Mouse (Mus musculus) thymus, postnatal 4 days (tissue): Measurements from ENCODE around the gene 4922502D21Rik.
"Not testable (repeated sequence)": the region's sequence is repeated elsewhere in the genome, so short reads cannot be mapped to it uniquely, and the experiment has no call there.

Experiments
- DNase-seq: peaks from one replicate; pipeline ENCODE4 v3.0.0; 2021

Gene 4922502D21Rik

DNA sequence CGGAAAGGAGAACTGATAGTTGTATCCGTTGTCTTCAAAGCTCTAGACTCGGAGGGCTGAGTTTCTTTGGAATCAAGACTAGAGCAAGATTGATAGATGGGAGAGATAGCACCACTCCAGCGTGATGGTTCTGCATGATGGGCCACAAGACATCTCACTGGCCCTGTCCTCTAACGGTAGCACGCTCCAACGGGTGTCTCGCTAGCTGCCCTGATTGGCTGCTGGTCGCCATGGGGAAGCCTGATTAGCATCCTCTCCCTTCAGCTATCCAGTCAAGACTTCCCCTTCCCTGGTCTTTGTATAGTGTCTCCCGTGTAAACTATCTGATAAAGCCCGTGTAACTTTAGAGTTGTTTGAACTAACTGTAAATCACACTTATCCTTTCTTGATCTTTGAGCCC is at the start of gene 4922502D21Rik:
4922502D21Rik (minus strand) TSS at position 187 of the 400 bp plus-strand sequence.
- no peak for DNase-seq

- no peak for DNase-seq
These were observed 48.9 kb upstream of the 4922502D21Rik start for GRCm38 (mm10) chr6:129380454-129380853.

DNA sequence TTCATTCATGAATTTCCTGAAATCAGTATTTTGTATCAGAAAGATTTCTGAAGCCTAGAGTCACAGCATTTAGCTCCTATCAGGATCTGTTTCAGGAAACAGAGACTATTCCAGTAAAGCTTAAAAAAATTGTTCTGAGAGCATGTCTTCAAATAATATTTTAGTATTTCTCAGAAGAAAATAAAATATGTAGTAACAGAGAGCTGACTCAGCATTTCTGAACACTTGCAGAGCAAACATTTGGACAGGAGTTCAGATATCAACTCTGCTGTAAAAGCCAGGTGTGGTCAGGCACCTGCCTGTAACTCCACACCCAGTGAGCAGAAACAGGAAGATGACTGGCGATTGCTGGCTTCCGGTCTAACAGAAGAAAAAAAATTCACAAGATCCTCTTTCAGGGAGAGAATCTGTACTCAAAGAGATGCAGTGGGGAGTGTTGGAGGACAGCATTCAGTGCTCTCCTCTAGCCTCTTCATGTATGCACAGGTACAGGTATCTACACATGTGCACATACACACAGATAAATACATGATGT is 43.4 kb upstream of the 4922502D21Rik start:
- DNase-seq = no peak

DNA sequence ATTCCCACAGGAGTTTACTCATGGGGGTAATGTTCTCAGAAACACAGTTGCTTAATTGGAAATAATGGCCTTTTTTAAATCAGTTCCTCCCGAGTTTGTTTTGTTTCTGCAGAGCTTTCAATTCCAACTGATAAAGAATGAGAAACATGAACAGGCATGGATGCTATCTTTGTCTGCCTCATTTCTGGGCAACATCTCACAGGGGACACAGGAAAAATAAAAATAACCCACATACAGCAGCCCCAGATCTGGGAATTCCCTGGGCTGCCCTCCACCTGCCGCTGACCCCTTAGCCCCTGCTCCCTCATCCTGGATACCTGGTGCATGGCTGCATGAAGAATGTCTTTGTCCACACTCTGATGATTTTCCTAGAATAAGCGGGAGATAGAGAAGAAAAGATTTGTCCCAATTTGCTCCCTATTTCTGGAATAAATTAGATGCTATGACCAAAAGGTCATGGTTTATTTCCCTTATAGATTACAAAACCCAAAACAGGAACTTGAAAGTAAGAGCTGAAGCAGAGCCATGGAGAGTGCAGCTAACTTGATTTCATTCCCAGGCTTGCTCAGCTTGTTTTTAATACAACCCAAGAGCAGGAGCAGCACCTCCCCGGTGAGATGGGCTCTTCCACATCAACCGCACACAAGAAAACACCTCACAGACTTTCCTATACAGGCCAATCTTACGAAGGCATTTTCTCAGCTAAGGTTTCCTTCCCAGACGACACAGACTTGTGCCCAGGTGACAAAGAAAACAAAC is 38.0 kb upstream of the 4922502D21Rik start:
- no peak for DNase-seq

DNA sequence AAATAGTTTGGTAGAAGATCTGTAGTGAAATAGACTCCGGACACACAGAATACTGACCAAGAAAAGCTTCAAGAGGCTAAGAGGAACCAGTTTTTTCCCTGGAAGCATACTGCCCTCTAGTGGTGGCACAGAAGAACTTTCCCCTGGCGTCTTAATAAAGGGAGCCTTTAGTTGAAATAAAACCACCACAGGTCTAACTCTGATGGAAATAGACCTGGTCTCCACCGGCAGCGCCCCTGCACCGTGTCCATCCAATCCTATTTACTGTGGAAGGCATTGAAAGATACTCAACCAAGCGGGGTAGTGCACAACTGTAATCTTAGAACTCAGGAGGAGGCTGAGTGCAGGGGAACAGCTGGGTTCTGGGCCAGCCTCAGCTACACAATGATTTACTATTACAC is 34.4 kb upstream of the 4922502D21Rik start:
- DNase-seq = peak; percentile 47

GRCm38 (mm10) chr6:129363942-129364341 is 32.3 kb upstream of the 4922502D21Rik start:
- DNase-seq = no peak

- DNase-seq = no peak
These were observed 27.9 kb upstream of the 4922502D21Rik start for GRCm38 (mm10) chr6:129359515-129359914.

- DNase-seq = no peak
These were observed 24.8 kb upstream of the 4922502D21Rik start for GRCm38 (mm10) chr6:129356430-129356829.

- no peak for DNase-seq
These were observed 24.2 kb upstream of the 4922502D21Rik start for GRCm38 (mm10) chr6:129355774-129356173.

DNA sequence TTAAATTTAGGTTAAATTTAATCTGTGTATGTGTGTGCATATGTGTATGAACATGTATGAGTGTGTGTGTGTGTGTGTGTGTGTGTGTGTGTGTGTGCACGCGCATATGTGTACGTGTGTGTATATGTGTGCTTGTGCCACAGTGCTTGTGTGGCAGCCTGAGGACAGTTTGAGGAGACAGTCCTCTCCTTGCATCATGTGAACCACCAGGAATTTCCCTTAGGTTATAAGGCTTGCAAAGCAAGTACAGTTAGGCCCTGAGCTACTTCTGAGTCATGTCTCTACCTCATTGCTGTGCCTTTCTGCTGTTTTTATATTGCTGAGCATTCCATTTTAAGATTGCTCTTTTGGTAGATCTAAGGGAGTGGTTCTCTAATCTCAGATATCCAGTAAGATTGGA is 19.5 kb upstream of the 4922502D21Rik start:
- DNase-seq = no peak

- peak; percentile 29 for DNase-seq
These were observed 18.1 kb upstream of the 4922502D21Rik start for GRCm38 (mm10) chr6:129349524-129350352.

GRCm38 (mm10) chr6:129344408-129344807 is 12.8 kb upstream of the 4922502D21Rik start:
- no peak for DNase-seq

- not testable (repeated sequence) for DNase-seq
These were observed 10.8 kb upstream of the 4922502D21Rik start, which contains the start of gene Clec12a for GRCm38 (mm10) chr6:129342391-129342790. TSS of gene Clec12a (plus strand) at chr6:129342691.

DNA sequence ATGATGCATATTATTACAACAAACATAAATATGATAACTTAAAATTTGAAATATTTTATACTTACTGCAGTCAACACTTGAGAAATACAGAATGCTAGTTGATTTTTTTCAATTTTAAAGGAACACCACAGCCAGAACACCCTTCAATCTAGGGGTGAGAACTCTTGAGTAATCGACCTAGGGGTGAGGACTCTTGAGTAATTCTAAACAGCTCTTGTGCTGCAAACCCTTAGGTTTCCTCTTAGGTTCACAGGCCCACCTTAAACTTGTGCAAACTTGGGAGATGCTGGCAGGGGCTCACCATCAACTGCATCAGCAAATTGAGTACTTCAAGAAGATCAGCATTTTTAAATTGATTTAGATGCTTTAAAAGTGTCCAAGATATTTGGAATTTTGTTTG is 6.2 kb upstream of the 4922502D21Rik start:
- no peak for DNase-seq

DNA sequence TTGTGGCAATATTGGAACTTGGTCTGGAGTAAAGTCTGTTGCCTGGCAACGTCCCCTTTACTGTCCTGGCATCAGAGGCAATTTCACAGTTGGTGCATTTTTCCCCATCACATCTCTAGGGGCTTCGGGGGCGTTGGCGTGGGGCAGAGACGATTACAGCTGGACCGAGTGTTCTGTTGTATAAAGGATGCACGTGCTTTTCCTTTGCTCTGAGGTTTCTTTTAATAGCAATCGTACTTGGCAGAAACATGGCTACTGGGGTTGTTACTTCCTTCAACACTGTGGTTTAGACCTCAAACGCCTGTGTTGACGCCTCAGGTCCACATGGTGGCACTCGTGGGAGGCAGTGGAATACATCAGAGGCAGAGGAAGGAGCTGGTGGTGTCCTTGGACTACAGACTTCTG is 2.1 kb upstream of the 4922502D21Rik start:
- peak; percentile 78 for DNase-seq

DNA sequence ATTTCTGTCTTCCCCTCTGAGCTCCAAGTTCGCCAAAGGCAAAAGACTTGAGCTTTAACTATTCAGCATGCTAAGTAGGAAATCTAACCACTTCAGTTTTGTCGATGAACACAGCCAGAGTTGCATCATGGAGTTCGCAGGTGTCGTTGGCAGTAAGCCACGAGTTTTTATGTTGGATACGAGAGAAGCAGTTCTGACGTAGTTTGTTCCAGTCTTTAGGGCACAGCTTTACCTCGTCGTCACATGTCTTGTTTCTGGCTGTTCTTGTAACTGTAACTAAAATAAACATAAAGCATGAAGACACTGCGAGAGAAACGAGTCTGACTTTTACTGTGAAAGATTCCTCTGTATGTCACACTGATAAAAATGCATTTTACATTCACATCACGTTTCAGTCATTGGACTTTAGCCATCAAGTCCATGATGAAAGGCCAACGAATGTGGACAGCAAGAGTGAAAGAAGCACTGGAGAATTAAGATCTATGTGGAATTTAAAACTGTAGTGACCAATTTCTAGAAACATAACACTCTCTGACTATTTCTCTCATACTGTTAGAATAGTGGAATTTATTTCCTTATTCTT is 4.9 kb downstream of the 4922502D21Rik start:
- DNase-seq = no peak

- DNase-seq = peak; percentile 22
These were observed 5.6 kb downstream of the 4922502D21Rik start for GRCm38 (mm10) chr6:129326016-129326415.

DNA sequence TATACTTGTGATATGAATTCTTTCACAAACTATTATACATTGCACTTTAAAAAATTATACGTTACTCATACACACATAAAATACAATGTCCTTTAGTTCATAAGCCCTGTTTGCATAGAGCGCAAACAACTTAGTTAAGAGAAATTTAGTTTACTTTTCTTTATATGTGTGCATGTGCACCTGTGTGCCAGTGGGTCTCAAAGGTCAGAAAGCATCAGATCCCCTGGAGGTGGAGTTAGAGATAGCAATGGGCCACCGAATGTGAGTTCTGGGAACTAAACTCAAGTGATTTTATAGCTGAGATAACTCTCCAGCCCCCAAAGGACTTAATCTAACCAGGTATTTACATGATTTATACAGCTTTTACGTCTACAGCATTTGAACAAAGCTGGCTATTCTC is 12.3 kb downstream of the 4922502D21Rik start:
- DNase-seq = no peak

DNA sequence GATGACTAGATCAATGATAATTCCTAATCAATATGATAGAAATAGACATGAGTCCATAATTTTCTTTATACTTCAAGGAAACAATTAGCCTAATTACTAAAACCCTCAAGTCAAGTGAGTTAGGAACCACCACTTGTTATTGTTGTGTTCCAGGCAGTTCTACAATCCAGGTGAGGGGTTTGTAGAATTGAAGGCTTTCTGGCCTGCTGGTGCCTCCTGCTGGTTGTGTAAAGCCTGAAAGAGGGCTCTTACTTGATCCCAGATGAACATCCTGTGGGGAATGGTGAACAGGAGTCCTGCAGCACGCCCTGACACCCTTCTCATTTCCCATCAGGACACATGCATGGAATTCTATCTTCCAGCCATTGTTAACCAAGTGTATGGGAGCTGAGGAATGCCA is 13.2 kb downstream of the 4922502D21Rik start:
- peak; percentile 65 for DNase-seq

DNA sequence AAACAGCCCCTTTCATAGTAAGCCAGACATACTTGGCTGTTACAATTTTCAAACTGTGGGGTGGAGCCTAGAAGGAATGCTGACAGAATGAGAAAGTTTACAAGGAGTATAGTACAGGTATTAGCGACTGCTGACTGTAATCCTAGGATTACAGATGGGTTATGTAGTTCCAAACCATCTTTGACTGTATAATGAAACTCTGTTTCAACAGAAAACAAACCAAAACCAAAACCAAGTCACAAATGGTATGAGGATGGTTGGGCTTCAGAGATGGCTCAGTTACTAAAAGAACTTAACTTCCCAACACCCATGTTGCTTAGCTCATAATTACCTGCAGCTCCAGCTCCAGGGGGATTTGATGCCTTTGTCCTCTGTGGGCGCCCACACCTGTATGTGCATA is 15.1 kb downstream of the 4922502D21Rik start:
- no peak for DNase-seq

DNA sequence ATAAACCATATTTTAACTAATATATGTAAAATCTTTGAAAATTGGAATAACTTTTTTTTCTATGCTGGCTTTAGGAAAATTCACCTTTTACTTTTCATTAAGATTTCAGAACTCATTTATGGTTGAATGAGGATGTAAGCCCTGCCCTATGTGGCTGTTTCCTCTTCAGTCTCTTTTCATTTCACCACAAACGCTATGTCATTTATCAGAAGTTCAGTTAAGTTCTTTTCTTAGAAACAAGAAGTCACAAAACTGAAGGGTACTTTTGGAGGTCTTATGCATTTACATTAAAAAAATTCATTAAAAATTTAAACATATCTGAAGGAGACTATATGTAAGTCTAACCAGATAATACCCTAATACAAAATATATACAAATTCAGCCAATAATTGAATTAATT is 15.9 kb downstream of the 4922502D21Rik start:
- no peak for DNase-seq

DNA sequence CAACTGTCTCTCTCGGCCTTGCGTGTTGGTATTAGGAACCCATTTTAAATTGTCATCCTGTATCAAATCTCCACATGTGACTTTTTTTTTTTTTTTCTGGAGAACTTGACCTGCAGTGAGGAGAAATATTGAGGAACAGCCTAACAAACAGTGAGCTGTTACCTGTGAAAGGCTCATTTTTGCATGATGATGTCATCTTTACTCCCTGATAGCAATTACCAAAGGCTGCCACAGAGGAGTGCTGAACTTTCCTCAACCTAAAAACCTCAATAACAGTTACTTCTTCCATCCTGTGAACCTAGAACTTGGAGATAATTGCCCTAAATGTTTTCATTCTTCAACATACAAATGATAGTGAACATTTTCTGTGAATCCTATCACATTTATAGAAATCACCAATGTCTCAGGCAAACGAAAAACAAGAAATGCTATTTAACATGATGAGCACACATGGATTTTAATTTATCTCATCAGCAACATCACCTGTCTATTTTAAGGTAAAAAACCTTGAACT is 16.9 kb downstream of the 4922502D21Rik start:
- DNase-seq = no peak

DNA sequence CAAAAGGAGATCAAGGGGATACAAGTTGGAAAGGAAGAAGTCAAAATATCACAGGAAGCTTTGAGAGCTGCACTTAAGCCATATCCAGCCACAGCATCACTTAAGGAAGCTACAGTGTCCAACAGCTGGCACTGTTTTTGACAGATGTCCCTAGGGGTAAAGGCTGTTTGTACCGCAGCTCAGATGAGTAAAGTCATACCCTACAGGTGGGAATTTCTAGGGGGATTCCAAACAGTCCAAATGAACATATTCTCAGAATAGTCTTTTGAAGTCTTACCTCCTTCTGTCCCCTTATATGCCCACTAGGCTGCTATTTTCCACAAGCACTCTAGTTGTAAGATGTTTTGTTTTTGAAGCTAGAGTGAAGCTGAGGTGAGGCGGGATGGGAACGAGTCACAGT is 19.1 kb downstream of the 4922502D21Rik start:
- no peak for DNase-seq
